Mouse (Mus musculus): ENCODE data around the gene Tmem131.

Gene Tmem131

GRCm38 (mm10) chr1:36938801-36939286 is 4.6 kb downstream of the Tmem131 start:
- in situ Hi-C loops (cut with MboI; ENCODE audit: unreplicated experiment in 2 of 2) = loop anchor here in 1 of 2 experiments (5.0 kb wide), 2 partner anchors 67 to 107 kb away; no protein-coding TSS in a partner anchor

DNA sequence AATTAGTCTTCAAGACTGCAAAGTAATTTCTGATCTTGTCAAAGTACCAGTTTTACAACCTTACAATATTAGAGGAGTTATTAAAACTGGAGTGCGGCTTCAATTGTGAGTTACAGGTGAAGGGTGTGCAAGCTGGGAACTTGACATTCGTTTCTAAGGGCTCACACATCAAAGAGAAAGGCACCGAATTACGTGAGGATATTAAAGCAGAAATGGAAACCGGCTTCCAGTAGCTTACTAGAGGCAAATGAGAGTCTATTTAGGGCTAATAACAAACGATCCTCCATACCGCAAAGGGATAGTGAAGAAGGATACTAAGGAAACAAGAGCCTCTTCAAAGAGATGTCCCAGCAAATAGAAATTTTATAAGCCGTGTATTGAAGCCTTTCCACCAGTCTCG is 5.1 kb downstream of the Tmem131 start:
- in situ Hi-C loops (cut with MboI; ENCODE audit: unreplicated experiment in 2 of 2) = loop anchor here in 1 of 2 experiments (5.0 kb wide), 2 partner anchors 66 to 106 kb away; no protein-coding TSS in a partner anchor

DNA sequence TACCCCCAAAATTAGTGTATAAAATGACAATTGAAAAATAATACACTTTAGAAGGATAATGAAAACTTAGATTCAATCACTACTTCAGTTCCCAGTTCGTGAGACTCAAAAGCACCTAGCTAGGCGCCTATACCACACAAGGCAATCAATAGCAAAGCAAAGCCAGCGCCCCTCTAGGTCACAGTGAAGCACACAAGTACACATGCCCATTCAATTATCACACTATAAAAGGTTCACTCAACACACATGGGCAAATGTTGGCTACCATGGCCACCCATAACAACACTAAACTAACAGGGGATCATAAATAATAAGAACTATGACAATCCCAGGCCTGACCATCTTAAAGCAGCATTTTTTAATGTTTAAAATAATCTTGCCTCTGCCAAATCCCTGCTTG is 5.8 kb downstream of the Tmem131 start:
- in situ Hi-C loops (cut with MboI; ENCODE audit: unreplicated experiment in 2 of 2) = loop anchor here in 1 of 2 experiments (5.0 kb wide), 2 partner anchors 65 to 105 kb away; no protein-coding TSS in a partner anchor

DNA sequence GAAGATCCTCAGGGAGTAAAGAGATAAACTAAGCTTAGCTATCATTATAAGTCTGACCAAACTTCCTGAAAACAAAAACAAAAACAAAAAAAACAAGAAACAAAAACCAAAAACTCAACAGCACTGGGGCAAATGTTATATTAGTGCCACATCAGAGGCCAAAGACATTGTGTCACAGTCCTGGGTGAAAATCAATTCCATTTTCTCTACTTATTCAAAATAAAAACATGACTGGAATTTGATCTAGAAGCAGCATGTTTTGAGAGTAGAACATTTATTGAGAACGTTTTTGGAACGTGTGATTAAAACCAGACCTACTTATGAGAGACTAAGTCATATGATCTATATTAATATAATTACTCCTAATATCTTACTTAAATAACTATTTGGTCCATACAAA is 6.5 kb downstream of the Tmem131 start:
- in situ Hi-C loops (cut with MboI; ENCODE audit: unreplicated experiment in 2 of 2) = loop anchor here in 1 of 2 experiments (5.0 kb wide), 2 partner anchors 65 to 105 kb away; no protein-coding TSS in a partner anchor

- in situ Hi-C loops (cut with MboI; ENCODE audit: unreplicated experiment in 2 of 2) = loop anchor here in 1 of 2 experiments (5.0 kb wide), 2 partner anchors 64 to 104 kb away; no protein-coding TSS in a partner anchor
These were observed 6.9 kb downstream of the Tmem131 start for GRCm38 (mm10) chr1:36936567-36936966.

DNA sequence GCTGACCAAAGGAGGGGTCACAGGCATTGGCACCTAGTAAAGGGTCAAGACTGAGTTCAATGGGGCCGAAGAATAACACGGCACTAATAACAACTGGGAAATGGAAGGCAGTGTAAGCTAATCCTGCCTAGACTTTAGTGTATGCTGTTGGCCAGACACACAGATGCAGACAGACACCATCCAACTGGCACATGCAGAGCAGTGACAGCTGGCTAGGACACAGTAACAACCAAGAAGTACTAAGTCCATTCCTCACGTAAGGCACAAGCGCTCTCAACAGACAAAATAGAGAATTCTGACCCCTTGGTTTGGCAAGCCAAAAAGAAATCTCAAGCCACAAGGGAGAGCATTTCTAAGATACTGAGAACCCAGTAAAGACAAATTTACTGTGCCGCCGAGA is 8.7 kb downstream of the Tmem131 start:
- in situ Hi-C loops (cut with MboI; ENCODE audit: unreplicated experiment in 2 of 2) = loop anchor here in 1 of 2 experiments (5.0 kb wide), 2 partner anchors 62 to 102 kb away; no protein-coding TSS in a partner anchor

DNA sequence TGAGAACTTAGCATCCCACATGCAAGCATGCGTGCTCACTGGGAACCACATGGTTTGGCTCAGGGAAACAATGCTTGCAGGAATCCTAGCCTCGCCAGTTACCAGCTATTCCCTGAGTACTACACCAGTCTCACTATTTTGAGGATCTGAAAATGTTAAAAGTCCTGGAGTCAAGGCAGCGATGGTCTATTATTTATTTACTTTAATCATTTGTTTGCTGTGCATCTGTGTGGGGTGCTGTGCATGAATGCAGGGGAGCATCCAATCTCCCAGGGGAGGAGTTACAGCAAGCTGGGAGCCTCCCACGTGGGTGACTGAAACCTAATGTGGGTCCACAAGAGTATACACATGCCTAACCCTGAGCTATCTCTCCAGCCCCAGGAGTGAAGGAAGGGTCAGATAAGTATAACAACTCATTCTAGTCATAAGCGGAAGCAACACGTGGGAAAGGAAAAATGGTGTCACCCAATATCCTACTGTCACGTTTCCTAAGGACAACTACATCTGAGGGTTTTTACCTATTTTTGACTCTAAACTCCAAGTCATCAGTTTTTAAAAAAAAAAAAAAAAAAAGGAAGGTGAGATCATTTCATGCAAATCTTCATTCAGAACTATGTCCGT is 9.4 kb downstream of the Tmem131 start:
- in situ Hi-C loops (cut with MboI; ENCODE audit: unreplicated experiment in 2 of 2) = no loop called here

DNA sequence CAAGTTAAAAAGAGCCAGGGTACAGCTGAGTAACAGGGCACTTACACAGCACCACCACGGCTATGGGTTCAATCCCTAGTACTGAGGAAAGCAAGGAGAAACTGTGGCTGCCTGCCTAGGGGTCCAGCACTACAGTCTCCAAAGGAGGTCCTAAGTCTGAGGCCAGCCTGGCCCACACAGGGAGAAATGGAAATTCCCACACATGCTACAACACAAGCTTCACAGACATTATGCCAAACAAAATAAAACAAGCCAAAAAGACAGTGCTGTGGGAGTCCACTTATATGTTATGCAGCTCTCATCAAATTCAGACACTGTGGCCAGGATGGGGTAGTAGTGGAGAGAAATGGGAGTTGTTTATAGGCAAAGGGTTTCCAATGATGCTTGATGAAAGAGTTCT is 11.2 kb downstream of the Tmem131 start:
- in situ Hi-C loops (cut with MboI; ENCODE audit: unreplicated experiment in 2 of 2) = no loop called here

GRCm38 (mm10) chr1:36930911-36931310 is 12.6 kb downstream of the Tmem131 start:
- in situ Hi-C loops (cut with MboI; ENCODE audit: unreplicated experiment in 2 of 2) = no loop called here

DNA sequence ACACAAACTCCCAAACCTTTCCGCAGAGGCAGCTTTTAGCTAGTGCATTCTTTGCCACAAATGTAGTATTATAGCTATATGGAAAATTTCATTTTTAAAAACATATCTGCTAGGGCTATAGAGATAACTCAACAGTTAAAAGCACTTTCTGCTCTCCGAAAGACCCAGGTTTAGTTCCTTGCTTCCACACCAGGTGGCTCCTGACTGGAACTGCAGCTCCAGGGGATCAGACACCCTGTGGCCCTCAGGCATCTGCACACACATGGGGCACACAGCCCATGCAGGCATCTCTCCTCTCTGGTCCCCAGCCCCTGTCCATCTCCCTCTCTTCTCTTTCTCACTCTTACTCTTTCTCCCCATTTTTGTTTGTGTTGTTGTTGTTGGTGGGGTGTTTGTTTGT is 13.5 kb downstream of the Tmem131 start:
- in situ Hi-C loops (cut with MboI; ENCODE audit: unreplicated experiment in 2 of 2) = no loop called here

DNA sequence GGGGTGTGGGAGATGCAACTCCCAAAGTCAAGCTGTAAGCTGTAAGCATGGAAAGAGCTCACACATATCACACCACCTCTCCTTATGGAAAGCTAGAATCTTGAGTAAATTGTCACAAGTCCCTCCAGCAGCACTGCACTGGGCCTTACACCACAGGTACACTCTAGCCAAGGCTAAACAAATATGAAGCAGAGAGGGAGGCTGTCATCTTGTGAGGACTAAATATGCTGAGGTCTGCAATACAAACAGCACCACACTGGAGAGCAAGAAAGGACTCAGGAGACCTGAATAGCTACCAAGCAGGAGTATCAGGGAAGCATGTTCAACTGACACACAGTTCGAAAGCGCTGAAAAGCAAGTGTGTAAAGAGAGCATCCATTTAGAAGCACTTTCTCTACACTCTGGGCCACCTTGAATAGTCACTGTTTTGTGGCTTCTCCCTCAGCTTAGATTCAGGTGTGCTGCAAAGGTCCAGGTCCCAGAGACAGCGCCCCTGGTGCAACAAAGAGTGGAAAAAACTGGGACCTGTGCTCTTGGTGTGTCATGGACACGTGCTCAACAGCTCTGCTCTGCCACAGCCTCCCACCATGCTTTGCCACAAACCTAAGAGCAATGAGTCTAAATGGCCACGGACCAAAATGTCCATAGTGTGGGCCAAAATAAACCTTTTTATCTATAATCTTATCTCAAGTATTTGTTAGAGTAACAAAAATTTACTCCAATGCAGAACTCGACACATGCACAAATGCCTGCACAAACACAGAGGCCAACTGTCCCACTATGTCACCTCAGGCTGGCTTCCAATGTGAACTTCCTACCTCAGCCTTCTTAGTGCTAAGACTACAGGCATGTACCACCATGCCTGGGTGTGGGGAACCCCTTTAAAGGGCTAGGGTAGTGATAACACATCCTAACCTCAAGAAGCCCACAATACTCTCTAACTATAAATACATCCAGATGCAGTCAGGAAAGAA is 14.8 kb downstream of the Tmem131 start:
- in situ Hi-C loops (cut with MboI; ENCODE audit: unreplicated experiment in 2 of 2) = no loop called here

DNA sequence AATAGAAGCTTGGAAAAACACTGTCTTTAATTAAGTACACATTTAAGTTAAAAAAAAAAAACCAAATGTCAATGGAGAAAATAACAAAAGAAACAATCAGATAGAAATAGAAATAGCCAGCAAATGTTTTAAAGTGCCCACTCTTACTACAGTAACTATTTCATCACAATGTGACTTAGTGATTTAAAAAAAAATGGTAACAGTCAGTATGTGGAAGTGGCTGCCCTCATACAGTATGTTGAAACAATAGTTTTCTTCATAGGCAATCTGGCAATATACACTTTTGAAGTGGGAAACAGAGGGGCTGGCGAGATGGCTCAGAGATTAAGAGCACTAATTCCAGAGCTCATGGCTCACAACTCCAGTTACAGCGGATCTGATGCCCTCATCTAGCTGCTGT is 15.9 kb downstream of the Tmem131 start:
- in situ Hi-C loops (cut with MboI; ENCODE audit: unreplicated experiment in 2 of 2) = no loop called here

DNA sequence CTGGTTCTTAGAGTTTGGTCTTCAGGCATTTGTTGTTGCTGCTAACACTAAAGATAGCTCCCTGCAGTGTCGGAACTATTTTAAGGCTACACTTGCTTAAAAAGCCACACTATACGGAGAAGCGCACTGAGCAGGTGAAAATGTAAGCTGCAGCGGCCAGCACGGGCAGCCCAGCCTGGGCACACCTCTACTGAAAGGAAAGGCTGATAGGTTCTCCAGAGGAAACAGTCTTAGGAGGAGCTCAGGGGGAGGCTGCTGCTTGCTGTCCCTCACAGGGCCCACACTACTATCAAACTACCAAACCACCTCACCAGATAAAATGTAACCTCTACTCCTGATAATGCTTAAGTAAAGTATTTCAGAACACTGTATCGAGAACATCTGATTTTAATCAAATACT is 16.7 kb downstream of the Tmem131 start:
- in situ Hi-C loops (cut with MboI; ENCODE audit: unreplicated experiment in 2 of 2) = no loop called here

DNA sequence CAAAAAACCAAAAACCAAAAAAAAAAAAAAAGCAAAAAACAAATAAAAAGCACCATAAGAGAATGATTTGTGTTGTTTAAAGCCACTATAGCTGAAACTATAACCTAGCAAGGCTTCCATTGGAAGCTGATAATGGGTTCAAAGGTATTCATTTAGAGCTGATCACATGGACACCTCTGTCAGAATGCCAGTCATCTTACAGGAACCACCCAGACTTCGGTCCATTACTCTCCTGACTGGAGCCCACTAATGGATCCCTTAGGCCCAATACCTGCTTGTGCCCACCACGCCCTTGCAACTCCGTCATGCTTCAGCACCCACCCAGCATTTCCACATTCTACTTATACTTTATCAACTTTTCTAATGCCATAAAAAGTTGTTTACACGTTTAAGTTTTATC is 17.2 kb downstream of the Tmem131 start:
- in situ Hi-C loops (cut with MboI; ENCODE audit: unreplicated experiment in 2 of 2) = no loop called here

DNA sequence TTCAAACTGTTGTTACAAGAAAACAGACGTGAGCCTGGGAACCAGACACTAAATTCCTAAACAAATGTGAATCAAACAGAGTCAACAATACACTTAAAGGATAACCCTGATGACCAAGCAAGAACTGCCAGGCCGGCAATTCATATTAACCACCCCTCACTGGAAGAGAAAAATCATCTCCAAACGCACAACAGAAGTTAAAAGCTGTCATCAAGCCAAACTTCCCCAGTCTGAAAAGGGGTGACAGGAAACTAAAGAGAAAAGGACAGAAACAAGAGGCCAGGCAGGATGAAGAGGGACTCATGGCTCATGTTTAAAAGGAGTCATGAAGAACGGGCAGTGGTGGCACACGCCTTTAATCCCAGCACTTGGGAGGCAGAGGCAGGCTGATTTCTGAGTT is 17.7 kb downstream of the Tmem131 start:
- in situ Hi-C loops (cut with MboI; ENCODE audit: unreplicated experiment in 2 of 2) = no loop called here

GRCm38 (mm10) chr1:36924853-36925252 is 18.6 kb downstream of the Tmem131 start:
- in situ Hi-C loops (cut with MboI; ENCODE audit: unreplicated experiment in 2 of 2) = no loop called here

GRCm38 (mm10) chr1:36923911-36924310 is 19.6 kb downstream of the Tmem131 start:
- in situ Hi-C loops (cut with MboI; ENCODE audit: unreplicated experiment in 2 of 2) = no loop called here

DNA sequence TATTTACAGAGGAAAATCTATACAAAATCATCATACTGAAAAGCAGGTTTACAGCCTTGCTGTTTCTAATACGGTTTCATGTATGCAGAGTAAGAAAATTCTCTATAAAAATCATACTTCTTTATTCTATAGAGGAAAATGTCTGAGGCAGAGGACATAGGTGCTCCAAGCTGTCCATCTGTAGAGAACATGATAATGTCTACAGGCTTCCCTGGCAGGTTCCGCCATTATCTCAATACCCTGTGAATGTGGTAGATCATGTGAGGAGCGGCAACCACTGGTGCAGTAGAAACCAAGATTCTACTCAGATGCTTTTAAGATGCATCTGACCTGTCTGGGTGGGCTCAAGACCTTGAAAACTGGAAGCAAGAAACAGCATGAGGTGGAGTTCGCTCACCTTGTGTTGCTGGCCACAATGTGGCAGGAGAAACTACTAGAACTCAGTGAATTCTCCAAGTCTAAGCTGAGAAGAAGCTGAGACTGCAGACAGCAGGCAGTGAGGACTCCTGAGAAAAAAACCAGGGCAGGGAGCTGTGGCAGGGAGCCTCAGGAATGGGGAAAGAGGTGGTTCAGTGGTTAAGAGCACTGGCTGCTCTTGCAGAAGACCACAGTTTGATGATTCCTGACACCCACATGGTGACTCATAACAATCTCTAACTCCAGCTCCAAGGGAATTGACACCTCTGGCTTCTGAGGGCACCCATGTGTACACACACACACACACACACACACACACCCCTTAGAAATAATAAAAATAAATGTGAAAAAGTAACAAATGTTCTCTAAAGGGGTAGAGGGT is 20.6 kb downstream of the Tmem131 start:
- in situ Hi-C loops (cut with MboI; ENCODE audit: unreplicated experiment in 2 of 2) = no loop called here

GRCm38 (mm10) chr1:36921614-36922393 is 21.7 kb downstream of the Tmem131 start:
- in situ Hi-C loops (cut with MboI; ENCODE audit: unreplicated experiment in 2 of 2) = no loop called here

- in situ Hi-C loops (cut with MboI; ENCODE audit: unreplicated experiment in 2 of 2) = no loop called here
These were observed 22.7 kb downstream of the Tmem131 start for GRCm38 (mm10) chr1:36920726-36921125.

Data from v-Abl transformed pro-B cells (cell line).